Mouse (Mus musculus): ENCODE data around the gene Flrt1.

DNA sequence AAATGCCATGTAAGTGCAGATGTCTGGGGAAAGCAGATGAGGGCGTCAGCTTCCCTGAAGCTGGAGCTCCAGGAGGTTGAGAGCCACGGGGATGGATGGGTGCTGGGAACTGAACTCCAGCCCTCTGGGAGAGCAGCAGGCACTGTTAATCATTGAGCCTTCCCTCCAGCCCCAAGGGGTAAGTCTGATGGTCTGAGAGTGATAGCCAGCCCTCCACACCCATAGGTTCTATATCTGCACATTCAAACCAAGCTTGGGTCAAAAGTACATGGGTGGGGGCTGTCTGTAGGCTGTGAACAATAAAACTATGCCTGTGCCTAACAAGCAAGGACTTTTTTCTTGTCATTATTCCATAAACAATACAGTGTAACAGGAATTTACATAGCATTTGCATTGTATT lies 21.4 kb upstream of the Flrt1 start:
- no peak for TF ChIP-seq CTCF (IDR thresholded peaks at IDR 0.05; ENCODE audit: low read depth, low read length)
- no peak for TF ChIP-seq POLR2A (IDR thresholded peaks at IDR 0.05; ENCODE audit: extremely low read depth, insufficient read depth, low read length)

Measured in liver, adult 2 months (tissue).